Mouse (Mus musculus): ENCODE measurements around the gene Cped1. TPM values are rescaled to one million over a fixed set of nuclear protein-coding genes. Genes with fewer than 3 reads are reported as not detected.

Cped1 gene
- total and polyA plus RNA-seq, 3 experiments = 6.9 to 23.3 (median 23.0) TPM

GRCm38 (mm10) chr6:21986660-21987331 is 1.1 kb downstream of the Cped1 start:
- peaks cover 11% of the 10 kb centered on the region for H3K4me1 ChIP-seq (ENCODE audit: control insufficient read depth, insufficient read depth, low read length)
- peak overlapping the region; percentile 97 for H3K9ac ChIP-seq (ENCODE audit: low read depth, low read length)
- H3K27me3 ChIP-seq (ENCODE audit: control insufficient read depth, insufficient read depth, low read length) = no peaks in the 10 kb centered on the region
- TF ChIP-seq POLR2A (IDR thresholded peaks at IDR 0.05; ENCODE audit: insufficient read depth, low read depth, low read length) = peak; percentile 55; the same call in 1 of the 2 replicates
- peak; percentile 33; the same call in 1 of the 2 replicates for TF ChIP-seq EP300 (IDR thresholded peaks at IDR 0.05; ENCODE audit: insufficient read depth, low read depth, low read length)
- TF ChIP-seq CTCF (IDR thresholded peaks at IDR 0.05) = no peak
- WGBS = 6% methylated on average over 24 of the region's 24 CpGs
- peak; percentile 65 to 75 for DNase-seq
- intact Hi-C loops (cut with DNase I) = loop anchor here (2.0 to 5.0 kb wide), 3 partner anchors 14 to 189 kb away; no protein-coding TSS in a partner anchor
- H3K27ac ChIP-seq = peak overlapping the region; percentile 92
- peaks cover 3% of the 10 kb centered on the region; the same call in 1 of the 2 replicates for H3K79me2 ChIP-seq (replicated peaks; ENCODE audit: control insufficient read depth, insufficient read depth, low read length)
- peak overlapping the region; percentile 80 for H3K4me3 ChIP-seq
- peaks cover 30% of the 10 kb centered on the region for H3K36me3 ChIP-seq (ENCODE audit: control insufficient read depth, insufficient read depth, low read length)

DNA sequence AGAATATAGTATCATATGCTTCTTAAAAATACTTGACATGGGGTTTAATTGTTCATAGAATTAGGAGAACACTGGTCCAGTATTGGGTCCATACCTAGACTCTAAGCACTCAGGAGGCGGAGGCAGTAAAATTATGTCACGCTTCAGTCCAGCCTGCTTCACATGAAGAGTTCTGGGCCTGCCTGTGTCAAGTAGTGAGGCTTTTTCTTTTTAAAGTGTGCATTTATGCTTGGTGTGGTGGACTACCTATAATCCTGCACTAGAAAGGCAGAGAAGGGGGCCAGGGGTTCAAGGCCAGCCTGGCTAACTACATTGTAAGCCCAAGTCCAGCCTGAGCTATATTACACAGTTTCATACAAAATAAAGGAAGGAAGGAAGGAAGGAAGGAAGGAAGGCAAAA is 1.8 kb downstream of the Cped1 start:
- intact Hi-C loops (cut with DNase I) = loop anchor here (2.0 to 5.0 kb wide), 3 partner anchors 13 to 190 kb away; no protein-coding TSS in a partner anchor
- peak overlapping the region; percentile 54; the same call in 1 of the 2 replicates for H3K9ac ChIP-seq (ENCODE audit: low read depth, low read length)

GRCm38 (mm10) chr6:21988296-21988695 is 2.6 kb downstream of the Cped1 start:
- Histone ChIP-seq H3K4me1 (ENCODE audit: control insufficient read depth, insufficient read depth, low read length) (peaks cover 11% of the 10 kb centered on the region), H3K27me3 (ENCODE audit: control insufficient read depth, insufficient read depth, low read length) (no peaks in the 10 kb centered on the region), H3K79me2 (replicated peaks; ENCODE audit: control insufficient read depth, insufficient read depth, low read length) (peaks cover 3% of the 10 kb centered on the region; the same call in 1 of the 2 replicates), H3K27ac (peak overlapping the region; percentile 92), H3K9ac (ENCODE audit: low read depth, low read length) (no peak overlapping the region), H3K36me3 (ENCODE audit: control insufficient read depth, insufficient read depth, low read length) (peaks cover 34% of the 10 kb centered on the region), H3K4me3 (peak overlapping the region; percentile 80)
- 85% methylated on average over 5 of the region's 5 CpGs for WGBS
- intact Hi-C loops (cut with DNase I) = loop anchor here (5.0 kb wide), 1 partner anchor 191 kb away; no protein-coding TSS in a partner anchor
- TF ChIP-seq CTCF (IDR thresholded peaks at IDR 0.05) (no peak), POLR2A (IDR thresholded peaks at IDR 0.05; ENCODE audit: insufficient read depth, low read depth, low read length) (no peak), EP300 (IDR thresholded peaks at IDR 0.05; ENCODE audit: insufficient read depth, low read depth, low read length) (no peak)
- no peak for DNase-seq

More for the DNA sequence above, 1.8 kb downstream of the Cped1 start:
- peak overlapping the region; percentile 92 for H3K27ac ChIP-seq
- H3K4me3 ChIP-seq = peak overlapping the region; percentile 80
- TF ChIP-seq EP300 (IDR thresholded peaks at IDR 0.05; ENCODE audit: insufficient read depth, low read depth, low read length) (no peak), CTCF (IDR thresholded peaks at IDR 0.05) (no peak), POLR2A (IDR thresholded peaks at IDR 0.05; ENCODE audit: insufficient read depth, low read depth, low read length) (no peak)
- peaks cover 11% of the 10 kb centered on the region for H3K4me1 ChIP-seq (ENCODE audit: control insufficient read depth, insufficient read depth, low read length)
- H3K36me3 ChIP-seq (ENCODE audit: control insufficient read depth, insufficient read depth, low read length) = peaks cover 30% of the 10 kb centered on the region
- 73% methylated on average over 2 of the region's 2 CpGs for WGBS
- DNase-seq = no peak
- H3K27me3 ChIP-seq (ENCODE audit: control insufficient read depth, insufficient read depth, low read length) = no peaks in the 10 kb centered on the region
- peaks cover 3% of the 10 kb centered on the region; the same call in 1 of the 2 replicates for H3K79me2 ChIP-seq (replicated peaks; ENCODE audit: control insufficient read depth, insufficient read depth, low read length)

- TF ChIP-seq EP300 (IDR thresholded peaks at IDR 0.05; ENCODE audit: insufficient read depth, low read depth, low read length) (no peak), CTCF (IDR thresholded peaks at IDR 0.05) (no peak), POLR2A (IDR thresholded peaks at IDR 0.05; ENCODE audit: insufficient read depth, low read depth, low read length) (no peak)
- Histone ChIP-seq H3K27ac (peak overlapping the region; percentile 92), H3K9ac (ENCODE audit: low read depth, low read length) (no peak overlapping the region), H3K36me3 (ENCODE audit: control insufficient read depth, insufficient read depth, low read length) (peaks cover 35% of the 10 kb centered on the region), H3K4me1 (ENCODE audit: control insufficient read depth, insufficient read depth, low read length) (peaks cover 11% of the 10 kb centered on the region), H3K27me3 (ENCODE audit: control insufficient read depth, insufficient read depth, low read length) (no peaks in the 10 kb centered on the region), H3K79me2 (replicated peaks; ENCODE audit: control insufficient read depth, insufficient read depth, low read length) (peaks cover 3% of the 10 kb centered on the region; the same call in 1 of the 2 replicates), H3K4me3 (peak overlapping the region; percentile 17; the same call in 1 of the 2 replicates)
- no peak for DNase-seq
- 45% methylated on average over 4 of the region's 4 CpGs for WGBS
- intact Hi-C loops (cut with DNase I) = loop anchor here (5.0 kb wide), 1 partner anchor 192 kb away; no protein-coding TSS in a partner anchor
These were observed 3.4 kb downstream of the Cped1 start for GRCm38 (mm10) chr6:21989081-21989480.

DNA sequence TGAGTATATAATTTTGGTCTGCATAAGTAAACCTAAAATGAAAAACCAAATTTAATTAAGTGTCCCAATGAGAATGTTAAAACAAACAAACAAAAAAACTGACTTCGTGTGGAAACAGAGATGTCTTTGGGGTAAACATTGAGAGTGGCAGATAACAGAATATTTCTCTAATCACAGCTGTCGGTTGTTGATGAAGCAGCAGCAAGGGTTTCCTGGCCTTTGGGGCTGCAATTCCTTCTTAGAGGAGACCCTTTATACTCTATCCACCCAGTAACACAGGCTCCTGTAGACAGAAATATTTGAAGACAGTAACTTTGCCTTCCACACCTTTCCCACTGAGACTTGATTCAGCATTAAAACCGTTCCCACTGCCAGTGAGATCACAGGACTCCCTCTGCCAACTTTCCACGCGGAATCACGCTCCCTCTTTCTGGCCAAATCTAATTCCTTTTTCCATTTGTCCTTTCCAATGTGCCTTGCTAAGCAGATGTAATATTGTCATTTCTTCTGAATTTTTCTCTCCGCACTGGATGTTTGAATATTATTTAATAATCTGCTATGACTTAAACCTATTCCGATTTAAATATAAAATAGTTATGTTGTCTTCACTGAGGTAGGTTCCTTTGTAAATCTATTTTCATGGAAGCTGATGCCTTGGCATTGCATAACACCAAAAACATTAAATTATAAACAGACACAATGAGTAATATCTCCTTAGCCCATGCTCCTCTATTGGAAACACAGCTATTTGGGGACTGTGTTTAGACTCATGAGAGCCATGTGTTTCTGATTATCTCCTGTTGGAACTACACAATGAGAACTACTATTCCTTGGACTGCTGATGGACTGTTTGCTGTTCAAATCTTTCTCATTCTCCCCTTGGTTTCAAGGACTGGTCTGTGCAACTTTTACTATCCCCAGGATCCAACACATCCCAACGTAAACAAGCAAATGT is 4.7 kb downstream of the Cped1 start:
- Histone ChIP-seq H3K27me3 (ENCODE audit: control insufficient read depth, insufficient read depth, low read length) (no peaks in the 10 kb centered on the region), H3K36me3 (ENCODE audit: control insufficient read depth, insufficient read depth, low read length) (peaks cover 35% of the 10 kb centered on the region), H3K79me2 (replicated peaks; ENCODE audit: control insufficient read depth, insufficient read depth, low read length) (peaks cover 3% of the 10 kb centered on the region; the same call in 1 of the 2 replicates), H3K27ac (peak overlapping the region; percentile 92), H3K9ac (ENCODE audit: low read depth, low read length) (0 out of 2 replicates have a peak overlapping the region, but pooled peaks have one; percentile 28), H3K4me1 (ENCODE audit: control insufficient read depth, insufficient read depth, low read length) (peaks cover 11% of the 10 kb centered on the region), H3K4me3 (peak overlapping the region; percentile 9; the same call in 1 of the 2 replicates)
- WGBS = 53% methylated on average over 9 of the region's 9 CpGs
- intact Hi-C loops (cut with DNase I) = no loop called here
- DNase-seq = peak; percentile 37 to 43
- no peak for TF ChIP-seq EP300 (IDR thresholded peaks at IDR 0.05; ENCODE audit: insufficient read depth, low read depth, low read length)
- no peak for TF ChIP-seq POLR2A (IDR thresholded peaks at IDR 0.05; ENCODE audit: insufficient read depth, low read depth, low read length)
- no peak for TF ChIP-seq CTCF (IDR thresholded peaks at IDR 0.05)

All from heart, adult 2 months (tissue).